Mouse (Mus musculus) layer of hippocampus, postnatal 25 days (tissue): Measurements from ENCODE around the gene Prkcq. TPM values are rescaled to one million over a fixed set of nuclear protein-coding genes. Genes with fewer than 3 reads are reported as not detected.

Experiments used
- DNase-seq, 2 experiments: peaks; one replicate each; pipeline ENCODE4 v3.0.0; 2022; ENCODE audit warnings: mixed read lengths in 2 of 2, low spot score in 1 of 2; ENCODE audit errors: extremely low spot score in 1 of 2
- total RNA-seq, 2 experiments: library from RNA; stranded (reverse); gene quantifications; 2 replicates each; pipeline ENCODE4 v1.2.3; 2021

Prkcq gene
- total RNA-seq, 2 experiments from 2014 or later: 10.9 to 12.0 TPM

GRCm38 (mm10) chr2:11183991-11184390 is 12.1 kb downstream of the Prkcq start:
- no peak for DNase-seq

GRCm38 (mm10) chr2:11186586-11186985 is 14.7 kb downstream of the Prkcq start:
- DNase-seq: no peak

- no peak for DNase-seq
Measured at GRCm38 (mm10) chr2:11187166-11187565, 15.3 kb downstream of the Prkcq start.

- no peak for DNase-seq
Measured at GRCm38 (mm10) chr2:11188279-11188678, 16.4 kb downstream of the Prkcq start.

- DNase-seq: no peak
Measured at GRCm38 (mm10) chr2:11189150-11189767, 17.4 kb downstream of the Prkcq start.

- DNase-seq: no peak
Measured at GRCm38 (mm10) chr2:11192281-11193098, 20.6 kb downstream of the Prkcq start.

GRCm38 (mm10) chr2:11193099-11193618 is 21.3 kb downstream of the Prkcq start:
- no peak for DNase-seq

- no peak for DNase-seq
Measured at GRCm38 (mm10) chr2:11194732-11195340, 22.9 kb downstream of the Prkcq start.

- DNase-seq: no peak
Measured at GRCm38 (mm10) chr2:11196071-11196470, 24.2 kb downstream of the Prkcq start.

GRCm38 (mm10) chr2:11196952-11197559 is 25.1 kb downstream of the Prkcq start:
- no peak for DNase-seq

- no peak for DNase-seq
Measured at GRCm38 (mm10) chr2:11199624-11200023, 27.7 kb downstream of the Prkcq start.

- DNase-seq: no peak
Measured at GRCm38 (mm10) chr2:11202841-11203240, 30.9 kb downstream of the Prkcq start.

GRCm38 (mm10) chr2:11203261-11203660 is 31.4 kb downstream of the Prkcq start:
- no peak for DNase-seq

GRCm38 (mm10) chr2:11204232-11204631 is 32.3 kb downstream of the Prkcq start:
- DNase-seq: no peak

GRCm38 (mm10) chr2:11204961-11205360 is 33.1 kb downstream of the Prkcq start:
- no peak for DNase-seq

GRCm38 (mm10) chr2:11205720-11206119 is 33.8 kb downstream of the Prkcq start:
- no peak for DNase-seq

- DNase-seq: no peak
Measured at GRCm38 (mm10) chr2:11208263-11208662, 36.4 kb downstream of the Prkcq start.

GRCm38 (mm10) chr2:11209335-11209734 is 37.4 kb downstream of the Prkcq start:
- DNase-seq: no peak

- DNase-seq: no peak
Measured at GRCm38 (mm10) chr2:11210241-11210916, 38.5 kb downstream of the Prkcq start.

- DNase-seq: no peak
Measured at GRCm38 (mm10) chr2:11211961-11212562, 40.2 kb downstream of the Prkcq start.
